Mouse (Mus musculus) MEL (cell line): ENCODE data around the gene Frrs1l. TPM values are rescaled to one million over a fixed set of nuclear protein-coding genes. Genes with fewer than 3 reads are reported as not detected.

Experiments
- DNase-seq: peaks from one replicate; pipeline ENCODE4 v3.0.0; 2011; ENCODE audit warnings: low read depth, low spot score
- H3K27ac ChIP-seq: 2 replicates; pipeline ENCODE4 v1.5.1; 2012; ENCODE audit warnings: low read depth, mild to moderate bottlenecking, control low read depth, low read length, moderate library complexity; ENCODE audit not compliant: control insufficient read depth
- H3K27me3 ChIP-seq, 2 experiments: fragments of 150-350 bp in 1 of 2; sonication (generic) in 1 of 2; 2 replicates each; pipeline ENCODE4 v1.6.1; 2012; ENCODE audit warnings: low read length in 2 of 2, mild to moderate bottlenecking in 2 of 2, improper control_type of control experiment in 1 of 2, moderate library complexity in 1 of 2; ENCODE audit not compliant: insufficient read depth in 2 of 2, control insufficient read depth in 1 of 2
- H3K36me3 ChIP-seq, 2 experiments: 2 replicates each; pipeline ENCODE4 v1.6.1; 2012 to 2014; ENCODE audit warnings: low read length in 2 of 2, improper control_type of control experiment in 1 of 2, inconsistent platforms in 1 of 2, mild to moderate bottlenecking in 1 of 2; ENCODE audit not compliant: insufficient read depth in 2 of 2, control insufficient read depth in 1 of 2
- H3K4me1 ChIP-seq, 2 experiments: fragments of 150-350 bp in 1 of 2; sonication (generic) in 1 of 2; 2 replicates each; pipeline ENCODE4 v1.6.1; 2012; ENCODE audit warnings: low read length in 2 of 2, improper control_type of control experiment in 1 of 2, mild to moderate bottlenecking in 1 of 2; ENCODE audit not compliant: insufficient read depth in 2 of 2, control insufficient read depth in 1 of 2
- H3K4me3 ChIP-seq, 2 experiments: fragments of 150-350 bp in 1 of 2; sonication (generic) in 1 of 2; 2 replicates each; pipeline ENCODE4 v1.5.1; 2012; ENCODE audit warnings: low read depth in 2 of 2, low read length in 2 of 2, mild to moderate bottlenecking in 2 of 2, moderate library complexity in 2 of 2, control low read depth in 1 of 2, improper control_type of control experiment in 1 of 2; ENCODE audit not compliant: control insufficient read depth in 1 of 2, insufficient read depth in 1 of 2
- H3K79me2 ChIP-seq: 2 replicates; pipeline ENCODE4 v1.6.1; 2012; ENCODE audit warnings: mild to moderate bottlenecking, low read length, moderate library complexity; ENCODE audit not compliant: control insufficient read depth, poor library complexity, insufficient read depth
- H3K9ac ChIP-seq: 2 replicates; pipeline ENCODE4 v1.6.1; 2012; ENCODE audit warnings: low read depth, mild to moderate bottlenecking, control low read depth, low read length, moderate library complexity; ENCODE audit not compliant: control insufficient read depth, poor library complexity, severe bottlenecking
- H3K9me3 ChIP-seq: fragments of 150-350 bp; sonication (generic); replicated peaks from 2 replicates; pipeline ENCODE4 v1.6.1; 2012; ENCODE audit warnings: mild to moderate bottlenecking, low read length, improper control_type of control experiment, moderate library complexity; ENCODE audit not compliant: insufficient read depth
- JUND ChIP-seq: IDR thresholded peaks from 2 replicates; pipeline ENCODE4 v1.6.1; 2011; ENCODE audit warnings: low read depth, mild to moderate bottlenecking, improper control_type of control experiment, low read length
- MAX ChIP-seq: IDR thresholded peaks from 2 replicates; pipeline ENCODE4 v1.6.1; 2011; ENCODE audit warnings: low read length, improper control_type of control experiment
- MXI1 ChIP-seq: IDR thresholded peaks from 2 replicates; pipeline ENCODE4 v1.6.1; 2011; ENCODE audit warnings: mild to moderate bottlenecking, low read depth, low read length, improper control_type of control experiment
- MYB ChIP-seq: IDR thresholded peaks from 2 replicates; pipeline ENCODE4 v1.6.1; 2011; ENCODE audit warnings: mild to moderate bottlenecking, low read depth, low read length, improper control_type of control experiment
- POLR2A ChIP-seq, 2 experiments: IDR thresholded peaks; 2 replicates each; pipeline ENCODE4 v1.6.1; 2011 to 2012; ENCODE audit warnings: low read length in 2 of 2, mild to moderate bottlenecking in 2 of 2, control low read depth in 1 of 2, improper control_type of control experiment in 1 of 2, low read depth in 1 of 2, moderate library complexity in 1 of 2; ENCODE audit not compliant: control insufficient read depth in 1 of 2, insufficient read depth in 1 of 2, poor library complexity in 1 of 2
- POLR2AphosphoS2 ChIP-seq: IDR thresholded peaks from 2 replicates; pipeline ENCODE4 v1.6.1; 2011; ENCODE audit warnings: low read length, improper control_type of control experiment
- RAD21 ChIP-seq: IDR thresholded peaks from 2 replicates; pipeline ENCODE4 v1.6.1; 2011; ENCODE audit warnings: mild to moderate bottlenecking, low read depth, low read length, improper control_type of control experiment
- SMC3 ChIP-seq: IDR thresholded peaks from 2 replicates; pipeline ENCODE4 v1.6.1; 2011; ENCODE audit warnings: low read depth, low read length, improper control_type of control experiment
- TAL1 ChIP-seq: IDR thresholded peaks from 2 replicates; pipeline ENCODE4 v1.6.1; 2012; ENCODE audit warnings: mild to moderate bottlenecking, inconsistent platforms, low read length, moderate library complexity, mixed read lengths
- TBP ChIP-seq: IDR thresholded peaks from 2 replicates; pipeline ENCODE4 v1.8.0; 2011; ENCODE audit warnings: low read depth, low read length, improper control_type of control experiment
- USF1 ChIP-seq: IDR thresholded peaks from 2 replicates; pipeline ENCODE4 v1.6.1; 2014; ENCODE audit warnings: low read depth, mild to moderate bottlenecking, inconsistent platforms, low read length, improper control_type of control experiment, moderate library complexity
- ZC3H11A ChIP-seq: IDR thresholded peaks from 2 replicates; pipeline ENCODE4 v1.6.1; 2012; ENCODE audit warnings: low read depth, mild to moderate bottlenecking, inconsistent platforms, low read length, improper control_type of control experiment
- polyA plus RNA-seq, 2 experiments: library from polyadenylated mRNA; stranded (reverse) in 1 of 2; unstranded in 1 of 2; fragments of >175 nt in 1 of 2; fragments of >200 nt in 1 of 2; gene quantifications; 2 replicates each; pipeline versions ENCODE4 v1.2.1 to v1.2.4; 2012; ENCODE audit warnings: low replicate concordance in 2 of 2, low read depth in 1 of 2; ENCODE audit not compliant: insufficient read length in 2 of 2, insufficient read depth in 1 of 2, missing spikeins in 1 of 2
- total RNA-seq: library from RNA; depleted of rRNA; stranded (reverse); fragments of 300-350 nt; gene quantifications from 2 replicates; pipeline ENCODE4 v1.2.3, GENCODE M21; 2012; rRNA removed

The Frrs1l gene
- total and polyA plus RNA-seq, 3 experiments = not detected

- no peaks in the 10 kb centered on the region for H3K79me2 ChIP-seq
- no peaks in the 10 kb centered on the region for H3K9me3 ChIP-seq
- TF ChIP-seq MXI1 = no peak
- no peak for TF ChIP-seq MYB
- TF ChIP-seq POLR2AphosphoS2 = no peak
- no peak for TF ChIP-seq RAD21
- no peak for TF ChIP-seq TAL1
- TF ChIP-seq USF1 = no peak
Measured at GRCm38 (mm10) chr4:56909568-56909967, 80.6 kb downstream of the Frrs1l start.

GRCm38 (mm10) chr4:56907671-56908070 lies 82.5 kb downstream of the Frrs1l start:
- Histone ChIP-seq H3K9ac (no peak overlapping the region), H3K36me3 (peaks cover 0 to 14% of the 10 kb centered on the region in 2 experiments; a peak in 2 of 4 replicates), H3K9me3 (no peaks in the 10 kb centered on the region), H3K79me2 (no peaks in the 10 kb centered on the region), H3K4me1 (no peaks in the 10 kb centered on the region), H3K27me3 (no peaks in the 10 kb centered on the region), H3K27ac (no peak overlapping the region), H3K4me3 (no peak overlapping the region)
- TF ChIP-seq MAX (no peak), JUND (no peak), SMC3 (no peak), ZC3H11A (no peak), POLR2A (IDR thresholded peaks at IDR 0.05; ENCODE audit: control insufficient read depth in 1 of 2, insufficient read depth in 1 of 2, low read depth in 1 of 2, low read length in 2 of 2, poor library complexity in 1 of 2) (no peak), TBP (no peak)
- no peak for DNase-seq

More at GRCm38 (mm10) chr4:56909568-56909967, 80.6 kb downstream of the Frrs1l start:
- Histone ChIP-seq H3K4me1 (no peaks in the 10 kb centered on the region), H3K36me3 (peaks cover 0 to 15% of the 10 kb centered on the region in 2 experiments; a peak in 2 of 4 replicates), H3K9ac (no peak overlapping the region), H3K27me3 (no peaks in the 10 kb centered on the region), H3K4me3 (no peak overlapping the region), H3K27ac (no peak overlapping the region)
- DNase-seq = no peak

Other genes starting within 250 kb of the Frrs1l start
- 0.10 TPM in 1 of 2 replicates, not detected in the other for gene Actl7b, start 248.9 kb downstream of the Frrs1l start, total RNA-seq
- gene Actl7b, start 248.9 kb downstream of the Frrs1l start, polyA plus RNA-seq = not detected
- 0.15 TPM in 1 of 2 replicates, not detected in the other for gene Actl7a, start 247.0 kb downstream of the Frrs1l start, total RNA-seq
- gene Actl7a, start 247.0 kb downstream of the Frrs1l start, polyA plus RNA-seq = under 1 TPM in 1 of 2 experiments, not detected in 1; 0.11 TPM
- gene Elp1, start 188.1 kb downstream of the Frrs1l start, total RNA-seq = 38.4 and 41.3 TPM in 2 replicates
- 100 to 1,000 TPM in 1 of 2 experiments, 10 to 100 TPM in 1; 38.0 to 144 TPM for gene Elp1, start 188.1 kb downstream of the Frrs1l start, polyA plus RNA-seq
- gene Fam206a, start 188.0 kb downstream of the Frrs1l start, total RNA-seq = 7.3 and 8.9 TPM in 2 replicates
- gene Fam206a, start 188.0 kb downstream of the Frrs1l start, polyA plus RNA-seq = 10 to 100 TPM; 27.8 to 33.9 TPM
- 2.3 and 2.5 TPM in 2 replicates for gene Ctnnal1, start 125.2 kb downstream of the Frrs1l start, total RNA-seq
- gene Ctnnal1, start 125.2 kb downstream of the Frrs1l start, polyA plus RNA-seq = 1 to 10 TPM in 1 of 2 experiments, not detected in 1; 6.3 TPM
- 7.7 and 9.2 TPM in 2 replicates for gene Tmem245, start 43.0 kb downstream of the Frrs1l start, total RNA-seq
- 10 to 100 TPM in 1 of 2 experiments, 1 to 10 TPM in 1; 7.3 to 15.0 TPM for gene Tmem245, start 43.0 kb downstream of the Frrs1l start, polyA plus RNA-seq
- gene Epb41l4b, start 153.0 kb upstream of the Frrs1l start, total RNA-seq = not detected in 2 replicates
- gene Epb41l4b, start 153.0 kb upstream of the Frrs1l start, polyA plus RNA-seq = not detected